Mouse (Mus musculus): ENCODE results near the gene Mthfr. TPM values are rescaled to one million over a fixed set of nuclear protein-coding genes. Genes with fewer than 3 reads are reported as not detected.

Mthfr gene
- total and polyA plus RNA-seq, 3 experiments, result 7.4 to 15.5 TPM; not detected in 1

- no peaks in the 10 kb centered on the region for H3K79me2 ChIP-seq (ENCODE audit: control insufficient read depth, insufficient read depth, low read length, poor library complexity)
Measured at GRCm38 (mm10) chr4:148069602-148070218, 30.8 kb downstream of the Mthfr start.

GRCm38 (mm10) chr4:148071508-148071907 is 32.6 kb downstream of the Mthfr start:
- H3K27me3 ChIP-seq (ENCODE audit: control insufficient read depth in 1 of 2, insufficient read depth in 2 of 2, low read length in 2 of 2), result no peaks in the 10 kb centered on the region
- no peak for DNase-seq (ENCODE audit: low read depth, low spot score)

More at GRCm38 (mm10) chr4:148069602-148070218, 30.8 kb downstream of the Mthfr start:
- Histone ChIP-seq H3K4me1 (ENCODE audit: control insufficient read depth in 1 of 2, insufficient read depth in 2 of 2, low read length in 2 of 2) (no peaks in the 10 kb centered on the region; a peak in 1 of 4 replicates), H3K36me3 (ENCODE audit: control insufficient read depth in 1 of 2, insufficient read depth in 2 of 2, low read length in 2 of 2) (no peaks in the 10 kb centered on the region), H3K27me3 (ENCODE audit: control insufficient read depth in 1 of 2, insufficient read depth in 2 of 2, low read length in 2 of 2) (no peaks in the 10 kb centered on the region), H3K9ac (ENCODE audit: control insufficient read depth, low read depth, low read length, poor library complexity, severe bottlenecking) (no peak overlapping the region), H3K4me3 (ENCODE audit: control insufficient read depth in 1 of 2, insufficient read depth in 1 of 2, low read depth in 2 of 2, low read length in 2 of 2) (no peak overlapping the region), H3K27ac (ENCODE audit: control insufficient read depth, low read depth, low read length) (no peak overlapping the region), H3K9me3 (replicated peaks; ENCODE audit: insufficient read depth, low read length) (no peaks in the 10 kb centered on the region)
- no peak for DNase-seq (ENCODE audit: low read depth, low spot score)
- TF ChIP-seq GABPA (IDR thresholded peaks at IDR 0.05; ENCODE audit: low read depth, low read length), result no peak
- TF ChIP-seq JUND (IDR thresholded peaks at IDR 0.05; ENCODE audit: low read depth, low read length), result no peak
- no peak for TF ChIP-seq CTCF (IDR thresholded peaks at IDR 0.05 in 2 of 3, conservative IDR thresholded peaks at IDR 0.05 in 1 of 3; ENCODE audit: control insufficient read depth in 1 of 3, insufficient read depth in 1 of 3, low read depth in 2 of 3, low read length in 3 of 3, poor library complexity in 1 of 3, severe bottlenecking in 1 of 3)
- no peak for TF ChIP-seq USF1 (IDR thresholded peaks at IDR 0.05; ENCODE audit: low read depth, low read length)
- TF ChIP-seq MAZ (IDR thresholded peaks at IDR 0.05; ENCODE audit: low read depth, low read length), result no peak
- TF ChIP-seq ZKSCAN1 (IDR thresholded peaks at IDR 0.05; ENCODE audit: low read depth, low read length), result no peak
- TF ChIP-seq ZC3H11A (IDR thresholded peaks at IDR 0.05; ENCODE audit: low read depth, low read length), result no peak
- no peak for TF ChIP-seq UBTF (IDR thresholded peaks at IDR 0.05; ENCODE audit: borderline replicate concordance, insufficient read depth, low read depth, low read length)
- no peak for TF ChIP-seq SIN3A (IDR thresholded peaks at IDR 0.05; ENCODE audit: low read length)
- no peak for TF ChIP-seq NRF1 (IDR thresholded peaks at IDR 0.05; ENCODE audit: insufficient read depth, low read depth, low read length, poor library complexity, severe bottlenecking)
- TF ChIP-seq NELFE (IDR thresholded peaks at IDR 0.05; ENCODE audit: low read depth, low read length), result no peak
- TF ChIP-seq MAFK (IDR thresholded peaks at IDR 0.05; ENCODE audit: borderline replicate concordance, low read depth, low read length), result no peak
- no peak for TF ChIP-seq MYB (IDR thresholded peaks at IDR 0.05; ENCODE audit: low read depth, low read length)
- TF ChIP-seq MEF2A (IDR thresholded peaks at IDR 0.05; ENCODE audit: extremely low read depth, insufficient replicate concordance, low read depth, low read length, poor library complexity, severe bottlenecking), result no peak
- TF ChIP-seq SMC3 (IDR thresholded peaks at IDR 0.05; ENCODE audit: low read depth, low read length), result no peak

More at GRCm38 (mm10) chr4:148071508-148071907, 32.6 kb downstream of the Mthfr start:
- no peak overlapping the region for H3K9ac ChIP-seq (ENCODE audit: control insufficient read depth, low read depth, low read length, poor library complexity, severe bottlenecking)
- no peak overlapping the region for H3K27ac ChIP-seq (ENCODE audit: control insufficient read depth, low read depth, low read length)
- no peaks in the 10 kb centered on the region; a peak in 1 of 4 replicates for H3K4me1 ChIP-seq (ENCODE audit: control insufficient read depth in 1 of 2, insufficient read depth in 2 of 2, low read length in 2 of 2)
- H3K79me2 ChIP-seq (ENCODE audit: control insufficient read depth, insufficient read depth, low read length, poor library complexity), result no peaks in the 10 kb centered on the region
- H3K4me3 ChIP-seq (ENCODE audit: control insufficient read depth in 1 of 2, insufficient read depth in 1 of 2, low read depth in 2 of 2, low read length in 2 of 2), result no peak overlapping the region
- H3K9me3 ChIP-seq (replicated peaks; ENCODE audit: insufficient read depth, low read length), result no peaks in the 10 kb centered on the region
- TF ChIP-seq CHD1 (IDR thresholded peaks at IDR 0.05; ENCODE audit: low read depth, low read length) (no peak), NRF1 (IDR thresholded peaks at IDR 0.05; ENCODE audit: insufficient read depth, low read depth, low read length, poor library complexity, severe bottlenecking) (no peak)
- no peaks in the 10 kb centered on the region for H3K36me3 ChIP-seq (ENCODE audit: control insufficient read depth in 1 of 2, insufficient read depth in 2 of 2, low read length in 2 of 2)
